Mouse (Mus musculus) ES-E14 (cell line): ENCODE results near the gene Rbm25. TPM values are rescaled to one million over a fixed set of nuclear protein-coding genes. Genes with fewer than 3 reads are reported as not detected.
A peak's percentile ranks its signal among the peaks of the same experiment; 100 is the strongest.

Experiments
- DNase-seq: peaks from one replicate; pipeline ENCODE4 v3.0.0-alpha.2; 2013; ENCODE audit warnings: low read depth, low spot score
- H3K27ac ChIP-seq: 2 replicates; pipeline ENCODE4 v1.5.1; 2012; ENCODE audit warnings: low read depth, mild to moderate bottlenecking, low read length, moderate library complexity, mixed read lengths; ENCODE audit not compliant: poor library complexity, insufficient read depth, severe bottlenecking
- H3K36me3 ChIP-seq: 2 replicates; pipeline ENCODE4 v1.6.1; 2012; ENCODE audit warnings: mild to moderate bottlenecking, low read length, moderate library complexity, mixed read lengths; ENCODE audit not compliant: control insufficient read depth, poor library complexity, insufficient read depth, severe bottlenecking
- H3K4me1 ChIP-seq, 2 experiments: fragments of 150-350 bp in 1 of 2; sonication (generic) in 1 of 2; 2 replicates each; pipeline ENCODE4 v1.6.1; 2012; ENCODE audit warnings: low read length in 2 of 2, mild to moderate bottlenecking in 1 of 2, mixed read lengths in 1 of 2; ENCODE audit not compliant: control insufficient read depth in 2 of 2, insufficient read depth in 2 of 2, poor library complexity in 1 of 2
- H3K4me3 ChIP-seq, 2 experiments: fragments of 150-350 bp in 1 of 2; sonication (generic) in 1 of 2; 2 replicates each; pipeline ENCODE4 v1.5.1; 2012; ENCODE audit warnings: low read length in 2 of 2, low read depth in 1 of 2, mild to moderate bottlenecking in 1 of 2, mixed read lengths in 1 of 2; ENCODE audit not compliant: insufficient read depth in 1 of 2, poor library complexity in 1 of 2, severe bottlenecking in 1 of 2
- H3K9ac ChIP-seq: 2 replicates; pipeline ENCODE4 v1.6.1; 2012; ENCODE audit warnings: low read depth, mild to moderate bottlenecking, low read length, mixed read lengths; ENCODE audit not compliant: poor library complexity, insufficient read depth, severe bottlenecking
- H3K9me3 ChIP-seq: fragments of 150-350 bp; sonication (generic); 2 replicates; pipeline ENCODE4 v1.6.1; 2012; ENCODE audit warnings: low read depth, mild to moderate bottlenecking, low read length; ENCODE audit not compliant: control insufficient read depth, insufficient read depth
- CHD2 ChIP-seq: IDR thresholded peaks from 2 replicates; pipeline ENCODE4 v1.6.1; 2014; ENCODE audit warnings: mild to moderate bottlenecking, low read depth, low read length, inconsistent platforms
- HCFC1 ChIP-seq: IDR thresholded peaks from 2 replicates; pipeline ENCODE4 v1.6.1; 2012; ENCODE audit warnings: low read length, inconsistent platforms, borderline replicate concordance; ENCODE audit not compliant: insufficient read depth
- MAFK ChIP-seq: IDR thresholded peaks from 2 replicates; pipeline ENCODE4 v1.6.1; 2014; ENCODE audit warnings: mild to moderate bottlenecking, low read depth, low read length, inconsistent platforms; ENCODE audit not compliant: insufficient read depth
- ZC3H11A ChIP-seq: IDR thresholded peaks from 2 replicates; pipeline ENCODE4 v1.6.1; 2012; ENCODE audit warnings: low read depth, mild to moderate bottlenecking, inconsistent platforms, low read length, borderline replicate concordance
- ZNF384 ChIP-seq: IDR thresholded peaks from 2 replicates; pipeline ENCODE4 v1.6.1; 2012; ENCODE audit warnings: low read depth, low read length, inconsistent platforms
- in situ Hi-C, 2 experiments: fragments of 600-800 bp; cut with MboI; formaldehyde crosslinking; loops; one replicate each; pipeline ENCODE4 v1.15.1; 2025; ENCODE audit warnings: low sequenced_read_pairs in 2 of 2, inconsistent platforms in 1 of 2; ENCODE audit not compliant: unreplicated experiment in 2 of 2
- total RNA-seq: library from RNA; depleted of rRNA; stranded (reverse); fragments of 300-350 nt; gene quantifications from 2 replicates; pipeline ENCODE4 v1.2.3, GENCODE M21; 2012

Gene Rbm25
- total RNA-seq, 1 experiment: 146 TPM

DNA sequence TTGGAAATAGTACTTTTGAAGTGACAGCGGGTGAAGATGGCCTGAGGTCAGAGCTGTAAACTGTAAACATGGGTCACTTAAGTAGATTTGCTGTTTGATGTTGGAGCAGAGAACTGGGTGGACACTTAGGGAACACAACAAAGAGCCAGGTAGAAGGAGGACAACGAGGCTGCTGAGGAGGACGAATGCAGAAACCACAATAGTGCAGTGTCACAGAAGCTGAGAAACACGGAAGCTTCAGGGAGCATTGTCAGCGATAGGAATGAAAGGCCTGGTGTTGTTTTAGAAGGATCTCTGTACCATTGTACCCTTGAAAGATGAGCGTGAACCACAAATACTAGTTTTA, 58.0 kb downstream of the Rbm25 start:
- Histone ChIP-seq H3K4me1 (peaks cover 0 to 4% of the 10 kb centered on the region in 2 experiments; a peak in 1 of 4 replicates), H3K9me3 (no peaks in the 10 kb centered on the region), H3K9ac (no peak overlapping the region; the same call in 1 of the 2 replicates), H3K36me3 (no peaks in the 10 kb centered on the region; the same call in 1 of the 2 replicates), H3K4me3 (peak overlapping the region; percentile 88 to 90), H3K27ac (no peak overlapping the region)
- DNase-seq: no peak
- in situ Hi-C loops: no loop called here
- no peak for TF ChIP-seq ZC3H11A
- no peak for TF ChIP-seq MAFK
- no peak for TF ChIP-seq CHD2

DNA sequence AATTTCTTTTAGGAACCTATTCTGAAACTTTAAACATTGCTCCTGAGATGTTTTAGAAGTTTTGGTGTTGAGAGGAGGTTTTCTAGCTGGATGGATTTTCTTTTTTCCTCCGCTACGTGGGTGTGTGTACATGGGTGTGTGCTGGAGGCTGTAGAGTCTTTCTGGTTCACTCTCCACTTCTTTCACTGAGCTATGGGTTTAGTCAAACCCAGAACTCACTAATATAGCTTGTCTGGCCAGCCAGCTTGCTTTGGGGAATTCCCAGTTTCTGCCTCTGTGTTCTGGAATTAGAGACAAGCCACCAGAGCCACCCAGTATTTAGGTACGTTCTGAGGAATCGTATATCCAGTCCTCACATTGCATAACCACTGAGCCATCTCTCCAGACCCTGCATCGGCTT, 63.0 kb downstream of the Rbm25 start:
- TF ChIP-seq ZNF384 (no peak), ZC3H11A (no peak), MAFK (no peak), CHD2 (no peak), HCFC1 (no peak)
- Histone ChIP-seq H3K9ac (no peak overlapping the region), H3K9me3 (no peaks in the 10 kb centered on the region), H3K36me3 (no peaks in the 10 kb centered on the region; the same call in 1 of the 2 replicates), H3K4me3 (no peak overlapping the region), H3K4me1 (peaks cover 0 to 8% of the 10 kb centered on the region in 2 experiments; a peak in 1 of 4 replicates), H3K27ac (no peak overlapping the region)
- DNase-seq: no peak
- in situ Hi-C loops: no loop called here

DNA sequence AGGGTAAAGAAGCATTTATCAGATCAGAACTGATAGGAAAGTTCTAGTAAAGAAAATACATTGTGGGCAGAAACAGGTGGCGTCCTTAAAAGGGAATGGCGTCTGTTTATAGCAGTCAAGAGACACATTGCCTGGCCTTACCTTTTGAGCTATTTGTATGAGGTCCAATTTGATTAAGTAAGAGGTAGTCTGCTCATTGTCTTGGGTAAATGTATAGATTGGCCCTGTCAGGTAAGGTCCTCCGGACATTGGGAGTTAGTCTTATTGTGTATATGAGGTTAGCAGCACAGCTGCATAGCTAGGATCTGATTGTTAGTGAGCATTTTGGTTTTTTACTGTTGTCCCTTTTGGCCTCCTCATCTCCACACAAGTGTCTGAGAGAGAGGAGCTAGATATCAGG, 63.6 kb downstream of the Rbm25 start:
- DNase-seq: no peak
- H3K36me3 ChIP-seq: no peaks in the 10 kb centered on the region; the same call in 1 of the 2 replicates
- TF ChIP-seq CHD2 (no peak), ZC3H11A (no peak)
- in situ Hi-C loops: no loop called here
- H3K4me1 ChIP-seq: 0 out of 4 replicates have a peak, but pooled peaks cover 0 to 7% of the 10 kb centered on the region in 2 experiments
- no peak overlapping the region for H3K9ac ChIP-seq
- no peak overlapping the region for H3K4me3 ChIP-seq
- H3K9me3 ChIP-seq: no peaks in the 10 kb centered on the region
- no peak overlapping the region for H3K27ac ChIP-seq

DNA sequence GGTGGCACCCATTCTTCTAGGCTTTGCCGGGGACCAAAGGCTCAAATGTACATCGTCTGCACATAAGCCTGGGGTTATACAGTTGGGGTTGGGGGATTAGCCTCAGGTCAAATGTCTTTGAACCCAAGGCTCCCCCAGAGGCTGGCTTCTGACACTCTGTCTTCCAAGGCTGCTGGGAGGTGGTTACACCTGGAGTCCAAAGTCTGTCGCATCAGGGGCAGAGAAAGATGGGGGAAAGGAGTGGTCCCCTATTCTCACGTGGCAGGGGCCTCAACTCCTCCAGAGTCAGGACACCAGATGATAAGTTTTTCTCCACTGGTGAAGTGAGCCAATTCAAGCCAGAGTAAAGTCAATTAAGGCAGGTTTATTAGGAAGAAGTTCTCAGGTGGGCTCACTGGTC, 67.6 kb downstream of the Rbm25 start:
- no peak for TF ChIP-seq ZC3H11A
- TF ChIP-seq HCFC1: no peak
- TF ChIP-seq MAFK: no peak
- no peak for TF ChIP-seq ZNF384
- TF ChIP-seq CHD2: no peak
- H3K36me3 ChIP-seq: peaks cover 2% of the 10 kb centered on the region; the same call in 1 of the 2 replicates
- in situ Hi-C loops: no loop called here
- no peak overlapping the region for H3K9ac ChIP-seq
- no peak overlapping the region for H3K27ac ChIP-seq
- H3K9me3 ChIP-seq: no peaks in the 10 kb centered on the region
- DNase-seq: no peak
- 0 out of 4 replicates have a peak overlapping the region, but pooled peaks of 1 of the 2 experiments have one; percentile 15 for H3K4me3 ChIP-seq
- H3K4me1 ChIP-seq: 0 out of 4 replicates have a peak, but pooled peaks cover 0 to 5% of the 10 kb centered on the region in 2 experiments

DNA sequence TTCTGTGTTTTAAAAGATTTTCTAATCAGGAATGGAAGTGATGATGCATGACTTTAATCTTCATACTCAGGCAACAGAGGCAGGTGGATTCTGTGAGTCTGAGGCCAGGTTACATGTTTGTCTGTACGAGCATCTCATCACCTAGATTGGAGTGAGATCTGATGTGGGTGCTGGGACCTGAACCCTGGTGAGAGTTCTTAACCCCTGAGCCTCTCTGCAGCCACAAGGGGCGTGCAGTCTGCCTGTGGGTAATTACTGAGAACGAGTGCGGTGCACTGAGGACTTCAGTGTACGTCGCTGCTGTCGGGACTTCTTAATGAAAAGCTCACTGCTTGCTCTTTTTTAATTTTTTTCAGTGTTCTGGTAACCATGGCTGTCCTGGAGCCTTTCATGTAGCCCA, 70.6 kb downstream of the Rbm25 start:
- H3K9ac ChIP-seq: no peak overlapping the region
- TF ChIP-seq MAFK (no peak), ZC3H11A (no peak)
- no peak overlapping the region for H3K27ac ChIP-seq
- no peaks in the 10 kb centered on the region for H3K9me3 ChIP-seq
- in situ Hi-C loops: no loop called here
- H3K4me3 ChIP-seq: no peak overlapping the region
- H3K4me1 ChIP-seq: peaks cover 0 to 3% of the 10 kb centered on the region in 2 experiments; a peak in 1 of 4 replicates
- H3K36me3 ChIP-seq: peaks cover 2% of the 10 kb centered on the region; the same call in 1 of the 2 replicates
- DNase-seq: no peak
